Mouse (Mus musculus): ENCODE results near the gene Egflam.

GRCm38 (mm10) chr15:7198816-7199215, 199.4 kb downstream of the Egflam start:
- no peak for TF ChIP-seq CTCF (IDR thresholded peaks at IDR 0.05; ENCODE audit: borderline replicate concordance, extremely low read depth, insufficient read depth, insufficient read length)
- TF ChIP-seq POLR2A (IDR thresholded peaks at IDR 0.05; ENCODE audit: borderline replicate concordance, extremely low read depth, insufficient read depth, insufficient read length, poor library complexity, severe bottlenecking): no peak

Measured in brain, embryonic 14.5 days (tissue).